In the genomic region with DNA sequence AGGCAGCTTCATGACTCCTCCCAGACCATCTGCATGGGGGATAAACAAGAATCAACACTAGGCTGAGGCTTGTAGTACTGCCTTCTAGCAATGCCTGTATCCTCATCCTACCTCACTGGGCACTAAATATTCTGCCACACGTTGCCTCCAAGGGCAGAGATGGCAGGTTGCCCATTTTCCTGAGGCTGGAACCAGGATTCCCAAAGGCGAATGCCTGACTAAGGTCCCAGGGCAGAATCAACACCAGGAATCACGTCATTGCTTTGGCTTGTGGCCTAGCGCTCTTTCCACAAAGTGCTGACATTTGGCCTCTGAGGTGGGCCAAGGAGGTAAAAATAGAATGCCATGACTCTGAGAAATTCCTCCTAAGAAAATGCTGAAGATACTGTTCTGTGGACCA, we compare ENCODE assay signal across 12 mouse cellular contexts.
DNase-seq lines count a peak whose midpoint lies in the region; ATAC-seq and TF ChIP-seq lines count a peak whose summit lies in the region.
"Had no signal": no experiment of that assay in that cellular context is flagged by ENCODE, and none has a peak within 500 bp of the region (broad histone marks: within the 10 kb centered on the region; RNA-seq: fewer than 3 reads in every experiment).

No protein-coding gene starts in this region.

- peak; percentile 57; the same call in 1 of the 2 replicates for ATAC-seq in heart, postnatal 0 days (ENCODE audit: insufficient read depth, low read depth)
- no peak for ATAC-seq in forebrain, embryonic 15.5 days (replicated peaks)
- ATAC-seq: forebrain, embryonic 13.5 days had no signal

- no peaks in the 10 kb centered on the region for H3K27me3 ChIP-seq in heart, postnatal 0 days (ENCODE audit: control insufficient read depth, insufficient read depth, low read length)
- no peaks in the 10 kb centered on the region for H3K27me3 ChIP-seq in forebrain, embryonic 15.5 days
- H3K27me3 ChIP-seq: forebrain, embryonic 13.5 days; limb, embryonic 15.5 days; megakaryocyte, embryonic 14.5 days had no signal

- TF ChIP-seq CTCF in heart, postnatal 0 days (IDR thresholded peaks at IDR 0.05; ENCODE audit: low read depth) = no peak

- H3K4me3 ChIP-seq in heart, postnatal 0 days (ENCODE audit: low read depth, low read length) = no peak overlapping the region
- no peak overlapping the region for H3K4me3 ChIP-seq in forebrain, embryonic 15.5 days
- H3K4me3 ChIP-seq: forebrain, embryonic 13.5 days; limb, embryonic 15.5 days; megakaryocyte, embryonic 14.5 days had no signal

- no peaks in the 10 kb centered on the region for H3K4me1 ChIP-seq in heart, postnatal 0 days (ENCODE audit: control insufficient read depth, insufficient read depth)
- no peaks in the 10 kb centered on the region for H3K4me1 ChIP-seq in forebrain, embryonic 15.5 days
- H3K4me1 ChIP-seq: forebrain, embryonic 13.5 days; limb, embryonic 15.5 days; megakaryocyte, embryonic 14.5 days had no signal

- no peak for TF ChIP-seq EP300 in heart, postnatal 0 days (IDR thresholded peaks at IDR 0.05; ENCODE audit: low read depth)

- peak; percentile 21 for DNase-seq in left cerebral cortex, postnatal 4 days
- no peak for DNase-seq in left cerebral cortex, adult 9 months (ENCODE audit: low spot score in 2 of 2)
- peak; percentile 14 for DNase-seq in fibroblast of lung, adult 2 months (ENCODE audit: low read depth)
- DNase-seq in heart, postnatal 0 days (ENCODE audit: low spot score) = peak; percentile 22
- DNase-seq in lung, postnatal 36 days = peak; percentile 42
- no peak for DNase-seq in urinary bladder, postnatal 4 days (ENCODE audit: low spot score in 2 of 2)
- DNase-seq: embryo, embryonic 11 days; thymus, adult 2 months had no signal

- WGBS in heart, postnatal 0 days = 41% methylated on average over 4 of the region's 4 CpGs
- WGBS in forebrain, embryonic 15.5 days = 76% methylated on average over 4 of the region's 4 CpGs

- H3K9ac ChIP-seq in heart, postnatal 0 days (replicated peaks; ENCODE audit: low read depth, low read length) = no peak overlapping the region
- no peak overlapping the region for H3K9ac ChIP-seq in forebrain, embryonic 15.5 days (replicated peaks)
- H3K9ac ChIP-seq: forebrain, embryonic 13.5 days; limb, embryonic 15.5 days had no signal

- H3K4me2 ChIP-seq in heart, postnatal 0 days (ENCODE audit: low read depth, low read length) = no peak overlapping the region
- no peak overlapping the region for H3K4me2 ChIP-seq in forebrain, embryonic 15.5 days (replicated peaks)
- H3K4me2 ChIP-seq: forebrain, embryonic 13.5 days; limb, embryonic 15.5 days had no signal

- intact Hi-C loops in left cerebral cortex, postnatal 4 days (cut with DNase I) = no loop called here

- H3K27ac ChIP-seq in heart, postnatal 0 days (ENCODE audit: low read depth) = no peak overlapping the region
- no peak overlapping the region for H3K27ac ChIP-seq in forebrain, embryonic 15.5 days (replicated peaks)
- H3K27ac ChIP-seq: forebrain, embryonic 13.5 days; limb, embryonic 15.5 days had no signal

- H3K9me3 ChIP-seq in heart, postnatal 0 days (replicated peaks; ENCODE audit: control insufficient read depth, low read length) = no peaks in the 10 kb centered on the region
- H3K9me3 ChIP-seq in forebrain, embryonic 15.5 days = no peaks in the 10 kb centered on the region
- H3K9me3 ChIP-seq: forebrain, embryonic 13.5 days had no signal

- H3K36me3 ChIP-seq in heart, postnatal 0 days (replicated peaks; ENCODE audit: control insufficient read depth, insufficient read depth, low read length) = no peaks in the 10 kb centered on the region
- H3K36me3 ChIP-seq in forebrain, embryonic 15.5 days = no peaks in the 10 kb centered on the region
- H3K36me3 ChIP-seq: limb, embryonic 15.5 days had no signal

Comparison
In these comparisons a context has a peak if more than half of its experiments do, and no peak if none do; other contexts are left out.
1. DNase-seq: peak in left cerebral cortex, postnatal 4 days (single experiment), fibroblast of lung, adult 2 months (single experiment), heart, postnatal 0 days (single experiment) and lung, postnatal 36 days (single experiment); none in left cerebral cortex, adult 9 months (0 of 2) and urinary bladder, postnatal 4 days (0 of 2).